Mouse (Mus musculus) embryonic facial prominence, embryonic 14.5 days (tissue): ENCODE results near the gene Ahdc1. TPM values are rescaled to one million over a fixed set of nuclear protein-coding genes. Genes with fewer than 3 reads are reported as not detected.

ENCODE experiments used
- ATAC-seq: fragments of 200-750 bp; cut with Nextera tagmentation; 2 replicates; pipeline ENCODE4 v1.8.0; 2017; ENCODE audit warnings: low read depth, moderate number of reproducible peaks, moderate TSS enrichment
- DNase-seq: peaks from one replicate; pipeline ENCODE4 v3.0.0-alpha.2; 2015; ENCODE audit warnings: low spot score
- H3K27ac ChIP-seq: fragments of 300-500 bp; sonication (generic); replicated peaks from 2 replicates; pipeline ENCODE4 v1.5.1; 2014; ENCODE audit warnings: low read depth, mild to moderate bottlenecking, low read length, moderate library complexity
- H3K27me3 ChIP-seq: fragments of 300-500 bp; sonication (generic); replicated peaks from 2 replicates; pipeline ENCODE4 v1.6.1; 2014; ENCODE audit warnings: low read length; ENCODE audit not compliant: control insufficient read depth, insufficient read depth
- H3K36me3 ChIP-seq: fragments of 300-500 bp; sonication (generic); 2 replicates; pipeline ENCODE4 v1.6.1; 2014; ENCODE audit warnings: low read length, mixed read lengths; ENCODE audit not compliant: control insufficient read depth, insufficient read depth
- H3K4me1 ChIP-seq: fragments of 300-500 bp; sonication (generic); 2 replicates; pipeline ENCODE4 v1.6.1; 2014; ENCODE audit warnings: antibody characterized with exemption, low read length; ENCODE audit not compliant: control insufficient read depth, insufficient read depth
- H3K4me2 ChIP-seq: fragments of 300-500 bp; sonication (generic); 2 replicates; pipeline ENCODE4 v1.6.1; 2014; ENCODE audit warnings: low read depth, mild to moderate bottlenecking, low read length, moderate library complexity, mixed read lengths
- H3K4me3 ChIP-seq: fragments of 300-500 bp; sonication (generic); 2 replicates; pipeline ENCODE4 v1.5.1; 2014; ENCODE audit warnings: low read depth, mild to moderate bottlenecking, low read length
- H3K9ac ChIP-seq: fragments of 300-500 bp; sonication (generic); 2 replicates; pipeline ENCODE4 v1.6.1; 2014; ENCODE audit warnings: low read depth, mild to moderate bottlenecking, low read length, moderate library complexity, mixed read lengths
- H3K9me3 ChIP-seq: fragments of 300-500 bp; sonication (generic); 2 replicates; pipeline ENCODE4 v1.6.1; 2016; ENCODE audit warnings: low read length; ENCODE audit not compliant: control insufficient read depth
- WGBS: fragments of 180-500 bp; shearing (Covaris S2); extraction: QIAGEN DNeasy Blood & Tissue Kit; methylation state at CpG from one replicate; pipeline ENCODE4 v1.1.7; 2014; 5-methylcytosine and 5-hydroxymethylcytosine counted together
- polyA plus RNA-seq: library from polyadenylated mRNA; unstranded; fragments of >200 nt; fragmentation: Nextera tagmentation; extraction: Ambion mirVana; gene quantifications from 2 replicates; pipeline ENCODE4 v1.2.1, GENCODE M21; 2014

The Ahdc1 gene
- polyA plus RNA-seq, 1 experiment from 2014 or later = 11.7 TPM

- H3K4me1 ChIP-seq = peaks cover 80% of the 10 kb centered on the region
- DNase-seq = no peak
- no peaks in the 10 kb centered on the region for H3K9me3 ChIP-seq
- 28% methylated on average over 4 of the region's 4 CpGs for WGBS
- H3K4me2 ChIP-seq = peak overlapping the region; percentile 99
- H3K4me3 ChIP-seq = peak overlapping the region; percentile 18; the same call in 1 of the 2 replicates
- 0 out of 2 replicates have a peak, but pooled peaks cover 2% of the 10 kb centered on the region for H3K36me3 ChIP-seq
- H3K27me3 ChIP-seq = no peaks in the 10 kb centered on the region
- no peak for ATAC-seq
- peak overlapping the region; percentile 61 for H3K27ac ChIP-seq
- peak overlapping the region; percentile 45 for H3K9ac ChIP-seq
Measured at GRCm38 (mm10) chr4:133042244-133042643, 31.2 kb downstream of the Ahdc1 start.

- Histone ChIP-seq H3K4me2 (peak overlapping the region; percentile 99), H3K27ac (peak overlapping the region; percentile 61), H3K36me3 (no peaks in the 10 kb centered on the region), H3K4me1 (peaks cover 82% of the 10 kb centered on the region), H3K9ac (peak overlapping the region; percentile 48), H3K27me3 (no peaks in the 10 kb centered on the region), H3K9me3 (no peaks in the 10 kb centered on the region), H3K4me3 (peak overlapping the region; percentile 18)
- DNase-seq (peak; percentile 89), ATAC-seq (peak; percentile 24)
- WGBS = 11% methylated on average over 22 of the region's 28 CpGs
Measured at GRCm38 (mm10) chr4:133042651-133043635, 31.9 kb downstream of the Ahdc1 start.

- Histone ChIP-seq H3K4me1 (peaks cover 92% of the 10 kb centered on the region), H3K27me3 (no peaks in the 10 kb centered on the region), H3K36me3 (no peaks in the 10 kb centered on the region), H3K9ac (peak overlapping the region; percentile 48; the same call in 1 of the 2 replicates), H3K4me2 (peak overlapping the region; percentile 99), H3K9me3 (no peaks in the 10 kb centered on the region), H3K27ac (peak overlapping the region; percentile 61), H3K4me3 (no peak overlapping the region)
- no peak for ATAC-seq
- no peak for DNase-seq
- WGBS = 34% methylated on average over 6 of the region's 6 CpGs
Measured at GRCm38 (mm10) chr4:133043798-133044646, 33.0 kb downstream of the Ahdc1 start.

GRCm38 (mm10) chr4:133044647-133045094 is 33.6 kb downstream of the Ahdc1 start:
- no peak overlapping the region for H3K4me3 ChIP-seq
- H3K4me2 ChIP-seq = no peak overlapping the region
- H3K9ac ChIP-seq = no peak overlapping the region
- 13% methylated on average over 6 of the region's 6 CpGs for WGBS
- ATAC-seq (no peak), DNase-seq (no peak)
- H3K36me3 ChIP-seq = no peaks in the 10 kb centered on the region
- H3K4me1 ChIP-seq = peaks cover 99% of the 10 kb centered on the region
- H3K9me3 ChIP-seq = no peaks in the 10 kb centered on the region
- H3K27me3 ChIP-seq = no peaks in the 10 kb centered on the region
- H3K27ac ChIP-seq = no peak overlapping the region

- Histone ChIP-seq H3K9me3 (no peaks in the 10 kb centered on the region), H3K4me3 (no peak overlapping the region), H3K27ac (peak overlapping the region; percentile 68), H3K4me1 (peaks cover 100% of the 10 kb centered on the region), H3K9ac (0 out of 2 replicates have a peak overlapping the region, but pooled peaks have one; percentile 1), H3K36me3 (no peaks in the 10 kb centered on the region), H3K27me3 (no peaks in the 10 kb centered on the region), H3K4me2 (peak overlapping the region; percentile 19)
- 33% methylated on average over 10 of the region's 11 CpGs for WGBS
- no peak for DNase-seq
- ATAC-seq = no peak
Measured at GRCm38 (mm10) chr4:133045771-133046474, 34.9 kb downstream of the Ahdc1 start.

GRCm38 (mm10) chr4:133046691-133047352 is 35.8 kb downstream of the Ahdc1 start:
- DNase-seq = no peak
- ATAC-seq = no peak
- no peak overlapping the region for H3K4me3 ChIP-seq
- H3K9me3 ChIP-seq = no peaks in the 10 kb centered on the region
- H3K27me3 ChIP-seq = no peaks in the 10 kb centered on the region
- 30% methylated on average over 12 of the region's 12 CpGs for WGBS
- peak overlapping the region; percentile 28; the same call in 1 of the 2 replicates for H3K4me2 ChIP-seq
- H3K4me1 ChIP-seq = peaks cover 100% of the 10 kb centered on the region
- peak overlapping the region; percentile 68 for H3K27ac ChIP-seq
- H3K9ac ChIP-seq = peak overlapping the region; percentile 35; the same call in 1 of the 2 replicates
- H3K36me3 ChIP-seq = no peaks in the 10 kb centered on the region

GRCm38 (mm10) chr4:133047353-133048105 is 36.5 kb downstream of the Ahdc1 start:
- peak overlapping the region; percentile 35; the same call in 1 of the 2 replicates for H3K9ac ChIP-seq
- ATAC-seq (no peak; the same call in 1 of the 2 replicates), DNase-seq (no peak)
- peak overlapping the region; percentile 28 for H3K4me2 ChIP-seq
- peaks cover 100% of the 10 kb centered on the region for H3K4me1 ChIP-seq
- H3K27ac ChIP-seq = peak overlapping the region; percentile 68
- H3K27me3 ChIP-seq = no peaks in the 10 kb centered on the region
- H3K4me3 ChIP-seq = no peak overlapping the region
- 22% methylated on average over 10 of the region's 16 CpGs for WGBS
- no peaks in the 10 kb centered on the region for H3K9me3 ChIP-seq
- H3K36me3 ChIP-seq = no peaks in the 10 kb centered on the region
